26 mouse cellular contexts compared by ENCODE assay signal in the genomic region with DNA sequence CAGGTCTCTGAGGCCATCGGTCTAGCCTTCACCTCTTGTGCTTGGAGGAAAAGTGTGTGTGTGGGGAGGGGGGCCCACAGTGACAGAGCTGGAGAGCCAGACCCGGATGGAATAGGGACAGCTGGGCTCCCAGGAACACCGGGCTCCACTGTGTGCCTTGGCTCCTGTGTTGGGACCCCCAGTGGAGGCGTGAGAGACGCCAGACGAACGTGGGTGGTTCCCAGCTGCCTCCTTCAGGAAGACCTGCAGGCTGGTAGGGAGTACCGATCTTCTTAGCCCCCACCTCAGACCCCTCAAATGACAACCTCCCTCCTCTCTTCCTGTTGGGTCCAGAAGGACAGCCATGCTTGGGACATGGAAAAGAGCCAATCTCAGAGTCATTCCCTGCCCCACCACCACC. TPM values are rescaled to one million over a fixed set of nuclear protein-coding genes. Genes with fewer than 3 reads are reported as not detected.
DNase-seq lines count a peak whose midpoint lies in the region; ATAC-seq and TF ChIP-seq lines count a peak whose summit lies in the region.
"Had no signal": no experiment of that assay in that cellular context is flagged by ENCODE, and none has a peak within 500 bp of the region (broad histone marks: within the 10 kb centered on the region; RNA-seq: fewer than 3 reads in every experiment).

No protein-coding gene starts in this region.

- no peak overlapping the region for H3K4me2 ChIP-seq in forebrain, embryonic 13.5 days
- H3K4me2 ChIP-seq in forebrain, postnatal 0 days (ENCODE audit: low read depth), result 0 out of 2 replicates have a peak overlapping the region, but pooled peaks have one; percentile 8
- H3K4me2 ChIP-seq: embryonic facial prominence, embryonic 13.5 days; heart, embryonic 12.5 days had no signal

- no peak overlapping the region for H3K27ac ChIP-seq in forebrain, embryonic 13.5 days
- H3K27ac ChIP-seq in forebrain, embryonic 10.5 days, result no peak overlapping the region
- H3K27ac ChIP-seq in forebrain, postnatal 0 days (ENCODE audit: low read depth, low read length), result no peak overlapping the region
- H3K27ac ChIP-seq: embryonic facial prominence, embryonic 13.5 days; hindbrain, embryonic 10.5 days; hindbrain, embryonic 15.5 days had no signal

- H3K9me3 ChIP-seq in forebrain, embryonic 13.5 days (replicated peaks), result no peaks in the 10 kb centered on the region
- H3K9me3 ChIP-seq in forebrain, embryonic 10.5 days, result no peaks in the 10 kb centered on the region
- H3K9me3 ChIP-seq in forebrain, postnatal 0 days (ENCODE audit: low read length), result no peaks in the 10 kb centered on the region
- H3K9me3 ChIP-seq: embryonic facial prominence, embryonic 13.5 days; heart, embryonic 12.5 days; hindbrain, embryonic 10.5 days; hindbrain, embryonic 15.5 days had no signal

- WGBS in forebrain, embryonic 13.5 days, result 27% methylated on average over 8 of the region's 8 CpGs
- 45% methylated on average over 8 of the region's 8 CpGs for whole genome bisulfite sequencing in forebrain, embryonic 10.5 days
- WGBS in forebrain, postnatal 0 days, result 19% methylated on average over 8 of the region's 8 CpGs

- TF ChIP-seq CTCF in forebrain, postnatal 0 days (IDR thresholded peaks at IDR 0.05; ENCODE audit: low read depth), result no peak

- no peaks in the 10 kb centered on the region for H3K36me3 ChIP-seq in forebrain, embryonic 13.5 days (ENCODE audit: poor library complexity, severe bottlenecking)
- no peaks in the 10 kb centered on the region for H3K36me3 ChIP-seq in forebrain, embryonic 10.5 days (replicated peaks)
- no peaks in the 10 kb centered on the region for H3K36me3 ChIP-seq in forebrain, postnatal 0 days (ENCODE audit: insufficient read depth)
- H3K36me3 ChIP-seq: embryonic facial prominence, embryonic 13.5 days; heart, embryonic 12.5 days; hindbrain, embryonic 10.5 days; hindbrain, embryonic 15.5 days had no signal

- intact Hi-C loops in gastrocnemius, postnatal 36 days (cut with DNase I), result no loop called here

- ATAC-seq in forebrain, embryonic 13.5 days, result peak; percentile 37
- ATAC-seq in forebrain, postnatal 0 days, result no peak
- ATAC-seq in activated CD4-positive, CD25-positive, alpha-beta regulatory T cell, adult 4 months, result no peak
- ATAC-seq: intestine, postnatal 0 days had no signal

- peaks cover 65% of the 10 kb centered on the region for H3K27me3 ChIP-seq in forebrain, embryonic 13.5 days
- H3K27me3 ChIP-seq in forebrain, embryonic 10.5 days (ENCODE audit: poor library complexity, severe bottlenecking), result peaks cover 95% of the 10 kb centered on the region
- H3K27me3 ChIP-seq in forebrain, postnatal 0 days (ENCODE audit: insufficient read depth, low read length), result 0 out of 2 replicates have a peak, but pooled peaks cover 3% of the 10 kb centered on the region
- H3K27me3 ChIP-seq: hindbrain, embryonic 15.5 days had no signal

- no peak overlapping the region for H3K9ac ChIP-seq in forebrain, embryonic 13.5 days
- no peak overlapping the region for H3K9ac ChIP-seq in forebrain, postnatal 0 days
- H3K9ac ChIP-seq: embryonic facial prominence, embryonic 13.5 days; heart, embryonic 12.5 days; hindbrain, embryonic 15.5 days had no signal

- no peak overlapping the region for H3K4me3 ChIP-seq in forebrain, embryonic 13.5 days
- H3K4me3 ChIP-seq in forebrain, embryonic 10.5 days, result no peak overlapping the region
- H3K4me3 ChIP-seq in forebrain, postnatal 0 days (ENCODE audit: low read depth, low read length), result no peak overlapping the region
- H3K4me3 ChIP-seq: embryonic facial prominence, embryonic 13.5 days; heart, embryonic 12.5 days; hindbrain, embryonic 10.5 days; hindbrain, embryonic 15.5 days had no signal

- no peak for DNase-seq in forebrain, embryonic 10.5 days (ENCODE audit: extremely low spot score, low spot score)
- peak; percentile 77 for DNase-seq in layer of hippocampus, adult 11-12 months (ENCODE audit: low spot score)
- no peak for DNase-seq in layer of hippocampus, postnatal 25 days (ENCODE audit: extremely low spot score in 1 of 2, low spot score in 1 of 2)
- peak; percentile 69 for DNase-seq in brain, adult 2 months (ENCODE audit: low read depth, low spot score)
- DNase-seq in forebrain, postnatal 0 days, result no peak
- DNase-seq in gastrocnemius, postnatal 36 days, result no peak
- DNase-seq: adrenal gland, adult 2 months; adrenal gland, postnatal 25 days; cerebellum, adult 11 months; cerebellum, adult 9-10 months; gastrocnemius, postnatal 14 days had no signal

- peaks cover 40% of the 10 kb centered on the region for H3K4me1 ChIP-seq in forebrain, embryonic 13.5 days
- H3K4me1 ChIP-seq in forebrain, embryonic 10.5 days, result peaks cover 36% of the 10 kb centered on the region
- H3K4me1 ChIP-seq in forebrain, postnatal 0 days (ENCODE audit: insufficient read depth), result peaks cover 13% of the 10 kb centered on the region

RNA-seq across cellular contexts. Expression of gene Hpca, which starts 0.9 kb away (rescaled TPM):
- 19.6 and 20.4 TPM in 2 replicates for polyA plus RNA-seq in forebrain, embryonic 13.5 days (2015; fragmentation: Nextera tagmentation; extraction: Ambion mirVana)
- 0.18 and 0.43 TPM in 2 replicates for polyA plus RNA-seq in forebrain, embryonic 10.5 days (2016; fragmentation: Nextera tagmentation; extraction: Ambion mirVana)
- total RNA-seq in layer of hippocampus, postnatal 25 days (2021), result 1,000 to 10,000 TPM; 2,567 to 2,613 TPM
- total RNA-seq in forebrain, postnatal 0 days (2014; rRNA removed), result 129 and 214 TPM in 2 replicates
- 110 and 128 TPM in 2 replicates for polyA plus RNA-seq in forebrain, postnatal 0 days (2015; fragmentation: Nextera tagmentation; extraction: Ambion mirVana)
- total RNA-seq in gastrocnemius, postnatal 36 days (2021), result not detected
- not detected for polyA plus RNA-seq in activated CD4-positive, CD25-positive, alpha-beta regulatory T cell, adult 4 months (2017; shearing (Covaris generic))
- total RNA-seq: gastrocnemius, adult 18-20 months; granulocyte monocyte progenitor cell, adult 5-6 weeks; heart, postnatal 25 days had no signal
- polyA plus RNA-seq: C2C12; inflammation-experienced regulatory T-cells, adult 6 months had no signal

RNA-seq across cellular contexts. Expression of gene Fndc5, which starts 14.1 kb away (rescaled TPM):
- 0.93 and 1.1 TPM in 2 replicates for polyA plus RNA-seq in forebrain, embryonic 13.5 days (2015; fragmentation: Nextera tagmentation; extraction: Ambion mirVana)
- polyA plus RNA-seq in forebrain, embryonic 10.5 days (2016; fragmentation: Nextera tagmentation; extraction: Ambion mirVana), result 0.56 and 0.93 TPM in 2 replicates
- total RNA-seq in layer of hippocampus, postnatal 25 days (2021), result 10 to 100 TPM; 85.1 to 86.0 TPM
- total RNA-seq in forebrain, postnatal 0 days (2014; rRNA removed), result 10.3 and 11.6 TPM in 2 replicates
- polyA plus RNA-seq in forebrain, postnatal 0 days (2015; fragmentation: Nextera tagmentation; extraction: Ambion mirVana), result 5.8 and 8.3 TPM in 2 replicates
- 10 to 100 TPM; 68.2 to 86.2 TPM for total RNA-seq in gastrocnemius, postnatal 36 days (2021)
- under 1 TPM; 0.28 to 0.56 TPM for polyA plus RNA-seq in activated CD4-positive, CD25-positive, alpha-beta regulatory T cell, adult 4 months (2017; shearing (Covaris generic))
- total RNA-seq: granulocyte monocyte progenitor cell, adult 5-6 weeks had no signal

RNA-seq across cellular contexts. Expression of gene Tmem54, which starts 17.4 kb away (rescaled TPM):
- polyA plus RNA-seq in forebrain, embryonic 13.5 days (2015; fragmentation: Nextera tagmentation; extraction: Ambion mirVana), result not detected in 2 replicates
- polyA plus RNA-seq in forebrain, embryonic 10.5 days (2016; fragmentation: Nextera tagmentation; extraction: Ambion mirVana), result 3.3 and 4.6 TPM in 2 replicates
- total RNA-seq in layer of hippocampus, postnatal 25 days (2021), result not detected
- not detected in 2 replicates for total RNA-seq in forebrain, postnatal 0 days (2014; rRNA removed)
- polyA plus RNA-seq in forebrain, postnatal 0 days (2015; fragmentation: Nextera tagmentation; extraction: Ambion mirVana), result not detected in 2 replicates
- total RNA-seq in gastrocnemius, postnatal 36 days (2021), result not detected
- not detected for polyA plus RNA-seq in activated CD4-positive, CD25-positive, alpha-beta regulatory T cell, adult 4 months (2017; shearing (Covaris generic))
- total RNA-seq: adrenal gland, adult 2 months; adrenal gland, postnatal 25 days; gastrocnemius, adult 18-20 months; gastrocnemius, postnatal 14 days; granulocyte monocyte progenitor cell, adult 5-6 weeks; heart, adult 8-10 months; heart, postnatal 25 days; MEL had no signal
- polyA plus RNA-seq: adrenal gland, adult 2 months; frontal cortex, adult 2 months; hindbrain, embryonic 15.5 days; inflammation-experienced regulatory T-cells, adult 6 months had no signal

Comparison
In these comparisons a context has a peak if more than half of its experiments do, and no peak if none do; other contexts are left out.
1. DNase-seq: peak in layer of hippocampus, adult 11-12 months (single experiment) and brain, adult 2 months (single experiment); none in forebrain, embryonic 10.5 days (single experiment), layer of hippocampus, postnatal 25 days (0 of 2), forebrain, postnatal 0 days (single experiment) and gastrocnemius, postnatal 36 days (0 of 2).
2. RNA of gene Hpca, which starts 0.9 kb away (polyA plus RNA-seq): 110 to 128 TPM in forebrain, postnatal 0 days and 19.6 to 20.4 TPM in forebrain, embryonic 13.5 days; 0.18 to 0.43 TPM in forebrain, embryonic 10.5 days and not detected in activated CD4-positive, CD25-positive, alpha-beta regulatory T cell, adult 4 months; every median in the first group is over 10 times any median in the second.